Comparison of ENCODE assay signal across 19 mouse cellular contexts in genomic region chr17:11626306-11626705, GRCm38 (mm10).
"Had no signal": no experiment of that assay in that cellular context is flagged by ENCODE, and none has a peak within 500 bp of the region (broad histone marks: within the 10 kb centered on the region; RNA-seq: fewer than 3 reads in every experiment).

No protein-coding gene starts in this region.

- H3K36me3 ChIP-seq: lung, embryonic 15.5 days; midbrain, embryonic 10.5 days; midbrain, embryonic 12.5 days; neural tube, embryonic 13.5 days; neural tube, embryonic 15.5 days had no signal

- DNase-seq: lung, adult 2 months; lung, postnatal 14 days; lung, postnatal 36 days; midbrain, embryonic 14.5 days; retina, postnatal 1 day; right cerebral cortex, adult 18-20 months; right cerebral cortex, postnatal 25 days; right cerebral cortex, postnatal 4 days; spleen, adult 18-20 months; thymus, adult 18-20 months; thymus, postnatal 14 days; thymus, postnatal 36 days had no signal

- H3K9me3 ChIP-seq: lung, embryonic 15.5 days; midbrain, embryonic 10.5 days; midbrain, embryonic 12.5 days; neural tube, embryonic 13.5 days; neural tube, embryonic 15.5 days had no signal

- H3K4me1 ChIP-seq: lung, embryonic 15.5 days; midbrain, embryonic 10.5 days; midbrain, embryonic 12.5 days; neural tube, embryonic 13.5 days; neural tube, embryonic 15.5 days had no signal

- H3K4me3 ChIP-seq: lung, embryonic 15.5 days; midbrain, embryonic 10.5 days; midbrain, embryonic 12.5 days; myocyte; neural tube, embryonic 13.5 days; neural tube, embryonic 15.5 days had no signal

- H3K27me3 ChIP-seq: lung, embryonic 15.5 days; midbrain, embryonic 12.5 days; neural tube, embryonic 13.5 days; neural tube, embryonic 15.5 days had no signal

- H3K27ac ChIP-seq: lung, embryonic 15.5 days; macrophage; midbrain, embryonic 10.5 days; midbrain, embryonic 12.5 days; neural tube, embryonic 13.5 days; neural tube, embryonic 15.5 days had no signal
